Mouse (Mus musculus) E14TG2a.4 (cell line): ENCODE measurements at regions not wholly inside any gene's neighbourhood (a gene's known extent, or its start where the extent isn't known, plus 50 kb on each side); places are given as distances from the start of the nearest gene placed in this dataset.

ENCODE experiments used
- H3K27me3 ChIP-seq: 2 replicates; pipeline ENCODE4 v1.6.1; 2014; ENCODE audit warnings: low read length, control low read depth; ENCODE audit not compliant: insufficient read depth
- H3K36me3 ChIP-seq: 2 replicates; pipeline ENCODE4 v1.6.1; 2014; ENCODE audit warnings: low read length, control low read depth; ENCODE audit not compliant: insufficient read depth
- H3K4me1 ChIP-seq: replicated peaks from 2 replicates; pipeline ENCODE4 v1.6.1; 2014; ENCODE audit warnings: low read depth, low read length, control low read depth
- H3K4me3 ChIP-seq: replicated peaks from 2 replicates; pipeline ENCODE4 v1.5.1; 2014; ENCODE audit warnings: mild to moderate bottlenecking, low read length
- H3K9me3 ChIP-seq: 2 replicates; pipeline ENCODE4 v1.6.1; 2014; ENCODE audit warnings: low read length, control low read depth
- CTCF ChIP-seq: conservative IDR thresholded peaks from 2 replicates; pipeline ENCODE4 v1.5.1; 2014; ENCODE audit warnings: low read length
- NANOG ChIP-seq: IDR thresholded peaks from 2 replicates; pipeline ENCODE4 v1.6.1; 2014; ENCODE audit warnings: borderline replicate concordance, low read length, mixed read lengths
- POU5F1 ChIP-seq: IDR thresholded peaks from 2 replicates; pipeline ENCODE4 v1.6.1; 2014; ENCODE audit warnings: low read length, borderline replicate concordance

GRCm38 (mm10) chr12:47313413-47313812, 494.7 kb upstream of the Nova1 start:
- no peaks in the 10 kb centered on the region for H3K36me3 ChIP-seq
- TF ChIP-seq POU5F1: no peak
- peak; percentile 20; the same call in 1 of the 2 replicates for TF ChIP-seq CTCF
- no peak overlapping the region for H3K4me3 ChIP-seq
- H3K27me3 ChIP-seq: no peaks in the 10 kb centered on the region
- no peaks in the 10 kb centered on the region for H3K9me3 ChIP-seq
- no peaks in the 10 kb centered on the region for H3K4me1 ChIP-seq

DNA sequence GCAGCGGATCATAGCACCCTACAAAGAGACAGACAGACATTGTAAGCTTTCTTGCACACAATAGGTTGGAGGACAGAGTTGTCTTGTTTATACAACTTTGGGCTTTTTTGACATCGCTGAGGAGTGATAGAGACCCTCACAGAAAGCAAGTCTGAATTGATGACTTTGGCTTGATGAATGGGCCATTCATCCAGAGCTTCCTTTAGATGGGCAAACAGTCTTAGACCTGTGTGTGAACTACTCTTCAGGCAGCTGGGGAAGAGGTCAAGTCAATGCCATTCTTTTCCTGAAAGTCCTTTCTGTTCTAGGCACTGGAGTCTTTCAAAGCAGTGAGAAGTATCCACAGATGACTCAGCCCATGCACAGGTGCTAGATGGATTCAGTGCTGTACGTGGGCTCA, 457.2 kb upstream of the Nova1 start:
- Histone ChIP-seq H3K4me1 (no peaks in the 10 kb centered on the region), H3K36me3 (no peaks in the 10 kb centered on the region)
- TF ChIP-seq POU5F1: no peak
- no peak for TF ChIP-seq CTCF
- no peak for TF ChIP-seq NANOG

DNA sequence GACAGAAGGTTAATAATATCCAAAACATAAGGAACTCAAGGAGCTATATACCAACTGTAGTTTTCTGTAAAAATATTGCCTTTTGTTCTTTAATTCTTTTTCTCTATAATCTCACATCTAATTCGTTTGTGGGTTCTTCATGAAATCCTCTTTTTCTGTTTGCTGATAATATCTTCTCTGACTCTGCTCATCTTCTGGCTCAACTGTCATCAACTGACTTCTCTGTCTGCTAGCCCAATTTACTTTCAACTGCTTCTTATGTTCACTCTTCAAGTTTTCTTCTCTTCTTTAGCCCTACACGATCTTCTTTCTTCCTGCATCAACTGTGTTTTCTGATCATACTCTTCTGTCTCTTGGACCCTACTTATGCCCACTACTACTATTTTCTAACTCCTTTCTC, 453.6 kb upstream of the Nova1 start:
- H3K4me3 ChIP-seq: no peak overlapping the region
- no peaks in the 10 kb centered on the region for H3K36me3 ChIP-seq
- H3K27me3 ChIP-seq: no peaks in the 10 kb centered on the region
- H3K9me3 ChIP-seq: no peaks in the 10 kb centered on the region
- no peaks in the 10 kb centered on the region for H3K4me1 ChIP-seq
- TF ChIP-seq NANOG: no peak
- TF ChIP-seq POU5F1: no peak
- no peak for TF ChIP-seq CTCF

More for the DNA sequence above, 457.2 kb upstream of the Nova1 start:
- Histone ChIP-seq H3K9me3 (no peaks in the 10 kb centered on the region), H3K27me3 (no peaks in the 10 kb centered on the region), H3K4me3 (no peak overlapping the region)

GRCm38 (mm10) chr12:47264118-47264517, 445.4 kb upstream of the Nova1 start:
- Histone ChIP-seq H3K4me1 (no peaks in the 10 kb centered on the region), H3K9me3 (no peaks in the 10 kb centered on the region), H3K27me3 (no peaks in the 10 kb centered on the region), H3K36me3 (no peaks in the 10 kb centered on the region), H3K4me3 (no peak overlapping the region)
- TF ChIP-seq CTCF: no peak
- TF ChIP-seq POU5F1: no peak
- TF ChIP-seq NANOG: no peak

- Histone ChIP-seq H3K36me3 (no peaks in the 10 kb centered on the region), H3K4me1 (no peaks in the 10 kb centered on the region), H3K4me3 (no peak overlapping the region), H3K9me3 (no peaks in the 10 kb centered on the region), H3K27me3 (no peaks in the 10 kb centered on the region)
- TF ChIP-seq CTCF (no peak), POU5F1 (no peak), NANOG (no peak)
These were observed 444.7 kb upstream of the Nova1 start for GRCm38 (mm10) chr12:47263408-47263807.

- Histone ChIP-seq H3K9me3 (no peaks in the 10 kb centered on the region), H3K4me1 (no peaks in the 10 kb centered on the region), H3K36me3 (no peaks in the 10 kb centered on the region), H3K27me3 (no peaks in the 10 kb centered on the region), H3K4me3 (no peak overlapping the region)
- TF ChIP-seq CTCF: no peak
- TF ChIP-seq POU5F1: no peak
- TF ChIP-seq NANOG: no peak
These were observed 433.6 kb upstream of the Nova1 start for GRCm38 (mm10) chr12:47252306-47252705.

DNA sequence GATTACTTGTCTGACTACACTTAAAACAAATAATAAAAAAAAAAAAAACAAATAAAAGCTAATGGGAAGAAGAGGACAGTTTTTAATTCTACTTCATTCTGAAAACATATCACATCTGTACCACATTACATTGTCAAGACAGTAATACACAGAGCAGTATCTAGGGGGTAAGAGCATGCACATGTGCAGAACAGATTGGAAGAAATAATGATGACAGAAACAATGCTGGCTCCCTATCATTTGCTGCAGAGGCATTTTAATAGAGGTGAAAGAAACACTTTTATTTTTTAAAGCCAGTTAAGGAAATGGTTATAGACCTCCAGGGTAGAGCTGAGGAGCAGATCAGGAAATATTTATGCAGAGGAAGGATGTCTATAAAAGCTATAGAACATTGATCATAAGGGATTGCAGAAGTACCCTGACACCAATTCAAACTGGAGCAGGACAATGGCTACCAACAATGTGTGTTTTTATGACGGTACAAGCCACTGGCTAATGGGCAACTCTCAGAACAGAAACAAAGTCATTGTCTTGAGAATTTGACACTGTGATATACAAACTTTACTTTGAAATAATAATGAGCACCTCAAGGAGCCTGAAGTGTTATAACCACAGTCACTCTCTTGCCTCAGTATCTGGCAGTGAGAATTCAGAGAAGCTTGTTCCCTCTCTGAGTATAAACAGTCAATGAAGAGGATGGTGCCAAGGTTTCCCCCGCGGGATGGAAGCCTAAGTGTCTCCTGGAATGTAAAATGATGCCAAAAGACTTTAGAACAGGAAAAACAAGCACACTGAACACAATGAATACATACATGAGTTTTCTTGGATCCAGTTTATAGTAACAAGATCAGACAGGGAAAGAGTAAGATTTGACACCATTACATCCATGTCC, 425.1 kb upstream of the Nova1 start:
- Histone ChIP-seq H3K4me1 (no peaks in the 10 kb centered on the region), H3K9me3 (no peaks in the 10 kb centered on the region), H3K27me3 (no peaks in the 10 kb centered on the region), H3K4me3 (no peak overlapping the region), H3K36me3 (no peaks in the 10 kb centered on the region)
- no peak for TF ChIP-seq NANOG
- no peak for TF ChIP-seq CTCF
- no peak for TF ChIP-seq POU5F1

- H3K36me3 ChIP-seq: no peaks in the 10 kb centered on the region
- no peaks in the 10 kb centered on the region for H3K27me3 ChIP-seq
- no peaks in the 10 kb centered on the region for H3K9me3 ChIP-seq
- TF ChIP-seq NANOG (no peak), POU5F1 (no peak), CTCF (no peak)
- H3K4me3 ChIP-seq: no peak overlapping the region
- no peaks in the 10 kb centered on the region for H3K4me1 ChIP-seq
These were observed 401.3 kb upstream of the Nova1 start for GRCm38 (mm10) chr12:47220016-47220415.

GRCm38 (mm10) chr12:47219340-47219739, 400.6 kb upstream of the Nova1 start:
- H3K27me3 ChIP-seq: no peaks in the 10 kb centered on the region
- TF ChIP-seq CTCF (no peak), NANOG (no peak), POU5F1 (no peak)
- H3K36me3 ChIP-seq: no peaks in the 10 kb centered on the region
- H3K9me3 ChIP-seq: no peaks in the 10 kb centered on the region
- H3K4me1 ChIP-seq: no peaks in the 10 kb centered on the region
- no peak overlapping the region for H3K4me3 ChIP-seq
